Mouse (Mus musculus): ENCODE measurements around the gene Dgki. TPM values are rescaled to one million over a fixed set of nuclear protein-coding genes. Genes with fewer than 3 reads are reported as not detected.

The Dgki gene
- polyA plus RNA-seq, 1 experiment: 7.5 TPM

DNA sequence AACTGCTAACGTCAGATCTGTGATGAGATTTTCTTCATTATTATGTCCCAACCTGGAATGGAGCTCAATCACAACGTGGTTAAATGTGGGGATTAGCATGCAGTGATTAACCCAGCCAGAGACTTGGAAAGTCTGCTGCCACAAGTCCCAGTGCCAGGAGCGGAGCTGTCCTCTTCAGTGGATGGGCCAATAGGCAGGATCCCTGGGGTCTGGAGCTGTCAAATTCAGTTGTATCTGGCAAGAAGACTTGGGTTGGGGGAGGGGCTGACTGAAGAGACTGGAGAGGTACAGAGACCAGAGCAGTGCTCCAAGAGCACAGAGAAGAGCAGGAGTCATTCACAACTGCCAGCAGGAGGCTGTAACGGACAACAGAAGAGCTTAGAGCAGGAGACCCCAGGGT is 97.1 kb downstream of the Dgki start:
- Histone ChIP-seq H3K4me3 (replicated peaks; ENCODE audit: insufficient read depth, low read depth, low read length) (no peak overlapping the region), H3K27ac (ENCODE audit: insufficient read depth, low read length) (no peak overlapping the region), H3K27me3 (ENCODE audit: control insufficient read depth, insufficient read depth, low read length) (no peaks in the 10 kb centered on the region), H3K4me1 (ENCODE audit: control insufficient read depth, insufficient read depth, low read length) (peaks cover 5% of the 10 kb centered on the region)
- DNase-seq: peak in 1 of 2 experiments; percentile 70
- WGBS: 31% methylated on average over 4 of the region's 4 CpGs
- TF ChIP-seq POLR2A (IDR thresholded peaks at IDR 0.05; ENCODE audit: borderline replicate concordance, insufficient read depth, low read length) (no peak), CTCF (IDR thresholded peaks at IDR 0.05; ENCODE audit: borderline replicate concordance, insufficient read depth, low read depth, low read length) (no peak)

DNA sequence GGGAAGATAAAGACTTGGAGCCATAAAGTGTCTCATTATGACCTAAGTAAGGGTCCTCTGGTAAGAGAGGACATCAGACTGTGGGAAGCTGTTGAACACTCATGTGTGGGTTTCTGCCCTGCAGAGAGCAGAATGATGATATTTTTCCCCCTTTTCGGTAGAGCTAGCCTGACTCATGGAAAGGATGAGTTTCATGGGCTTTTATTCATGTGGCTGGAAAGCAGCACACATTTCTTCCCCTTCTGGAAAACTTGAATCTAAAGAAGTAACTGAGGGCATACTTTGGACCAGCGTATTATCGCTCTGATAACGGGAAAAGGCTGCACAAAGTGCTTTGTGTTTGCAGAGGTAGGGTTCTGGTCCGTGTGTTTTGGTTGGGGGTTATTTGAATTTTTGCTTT is 99.1 kb downstream of the Dgki start:
- DNase-seq: no peak
- Histone ChIP-seq H3K4me3 (replicated peaks; ENCODE audit: insufficient read depth, low read depth, low read length) (no peak overlapping the region), H3K27ac (ENCODE audit: insufficient read depth, low read length) (no peak overlapping the region), H3K27me3 (ENCODE audit: control insufficient read depth, insufficient read depth, low read length) (no peaks in the 10 kb centered on the region), H3K4me1 (ENCODE audit: control insufficient read depth, insufficient read depth, low read length) (peaks cover 17% of the 10 kb centered on the region)
- 98% methylated on average over 5 of the region's 5 CpGs for WGBS
- no peak for TF ChIP-seq POLR2A (IDR thresholded peaks at IDR 0.05; ENCODE audit: borderline replicate concordance, insufficient read depth, low read length)
- no peak for TF ChIP-seq CTCF (IDR thresholded peaks at IDR 0.05; ENCODE audit: borderline replicate concordance, insufficient read depth, low read depth, low read length)

DNA sequence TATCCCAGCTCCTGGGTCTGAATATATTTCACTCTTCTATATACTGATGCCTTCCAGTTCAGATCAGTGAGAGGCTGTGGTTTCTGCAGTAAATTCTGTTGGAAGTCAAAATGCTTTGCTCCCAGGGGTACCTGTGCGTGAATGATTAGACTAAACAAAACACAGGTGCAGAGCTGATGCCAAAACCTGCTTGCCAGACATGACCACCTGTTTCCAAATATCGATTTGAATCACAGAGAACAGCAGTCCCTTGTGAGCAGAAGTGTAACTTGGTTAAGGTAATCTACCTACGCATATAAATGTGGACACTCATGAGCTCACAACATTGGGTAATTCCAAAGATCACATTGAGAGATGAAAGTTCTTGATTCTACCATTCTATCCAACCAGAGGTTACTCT is 100.5 kb downstream of the Dgki start:
- Histone ChIP-seq H3K4me3 (replicated peaks; ENCODE audit: insufficient read depth, low read depth, low read length) (no peak overlapping the region), H3K4me1 (ENCODE audit: control insufficient read depth, insufficient read depth, low read length) (peaks cover 22% of the 10 kb centered on the region), H3K27ac (ENCODE audit: insufficient read depth, low read length) (no peak overlapping the region), H3K27me3 (ENCODE audit: control insufficient read depth, insufficient read depth, low read length) (no peaks in the 10 kb centered on the region)
- no peak for DNase-seq
- WGBS: 59% methylated on average over 3 of the region's 3 CpGs
- TF ChIP-seq POLR2A (IDR thresholded peaks at IDR 0.05; ENCODE audit: borderline replicate concordance, insufficient read depth, low read length) (no peak), CTCF (IDR thresholded peaks at IDR 0.05; ENCODE audit: borderline replicate concordance, insufficient read depth, low read depth, low read length) (no peak)

DNA sequence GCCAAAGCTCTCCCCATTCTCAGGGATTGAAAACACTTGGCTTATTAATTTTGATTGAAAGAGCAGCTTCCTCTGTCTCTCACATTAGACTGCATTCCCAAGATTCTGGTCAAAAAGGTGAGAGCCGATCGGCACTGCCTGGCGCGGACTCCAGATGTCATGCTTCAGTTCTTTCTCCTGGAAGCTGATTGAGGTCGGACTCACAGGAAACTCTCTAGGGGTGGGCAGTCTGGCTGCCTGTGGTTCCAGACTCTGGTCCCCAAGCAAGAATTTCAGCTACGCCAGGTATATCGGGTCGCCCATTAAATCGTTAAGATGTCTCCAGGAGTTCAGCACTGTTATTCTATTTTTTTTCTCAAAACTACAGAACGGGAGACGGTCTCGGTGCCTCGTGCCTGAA is 102.2 kb downstream of the Dgki start:
- H3K27ac ChIP-seq (ENCODE audit: insufficient read depth, low read length): no peak overlapping the region
- WGBS: 64% methylated on average over 13 of the region's 13 CpGs
- peaks cover 18% of the 10 kb centered on the region for H3K4me1 ChIP-seq (ENCODE audit: control insufficient read depth, insufficient read depth, low read length)
- H3K27me3 ChIP-seq (ENCODE audit: control insufficient read depth, insufficient read depth, low read length): no peaks in the 10 kb centered on the region
- H3K4me3 ChIP-seq (replicated peaks; ENCODE audit: insufficient read depth, low read depth, low read length): no peak overlapping the region
- DNase-seq: no peak
- TF ChIP-seq CTCF (IDR thresholded peaks at IDR 0.05; ENCODE audit: borderline replicate concordance, insufficient read depth, low read depth, low read length) (no peak), POLR2A (IDR thresholded peaks at IDR 0.05; ENCODE audit: borderline replicate concordance, insufficient read depth, low read length) (no peak)

DNA sequence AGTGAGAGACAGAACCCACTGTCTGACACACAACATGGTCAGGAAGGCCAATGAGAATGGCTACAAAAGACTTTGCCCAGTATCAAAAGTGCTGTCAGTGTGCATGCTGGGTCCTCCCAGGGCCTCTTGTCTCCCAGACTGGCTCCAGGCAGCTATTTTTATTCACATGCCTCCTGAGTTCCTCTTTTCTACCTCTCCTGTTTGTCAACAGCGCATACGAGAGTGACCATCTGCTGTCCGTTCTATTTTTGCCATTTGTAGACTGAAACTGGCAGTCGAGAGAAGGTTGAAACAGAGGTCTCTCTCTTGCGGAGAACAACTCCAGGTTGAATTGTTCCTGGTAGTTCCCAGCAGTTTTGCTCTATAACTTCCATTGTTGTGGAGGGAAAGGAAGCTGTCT is 103.1 kb downstream of the Dgki start:
- no peak for TF ChIP-seq POLR2A (IDR thresholded peaks at IDR 0.05; ENCODE audit: borderline replicate concordance, insufficient read depth, low read length)
- no peak for TF ChIP-seq CTCF (IDR thresholded peaks at IDR 0.05; ENCODE audit: borderline replicate concordance, insufficient read depth, low read depth, low read length)
- no peak overlapping the region for H3K4me3 ChIP-seq (replicated peaks; ENCODE audit: insufficient read depth, low read depth, low read length)
- whole genome bisulfite sequencing: 7% methylated on average over 5 of the region's 5 CpGs

DNA sequence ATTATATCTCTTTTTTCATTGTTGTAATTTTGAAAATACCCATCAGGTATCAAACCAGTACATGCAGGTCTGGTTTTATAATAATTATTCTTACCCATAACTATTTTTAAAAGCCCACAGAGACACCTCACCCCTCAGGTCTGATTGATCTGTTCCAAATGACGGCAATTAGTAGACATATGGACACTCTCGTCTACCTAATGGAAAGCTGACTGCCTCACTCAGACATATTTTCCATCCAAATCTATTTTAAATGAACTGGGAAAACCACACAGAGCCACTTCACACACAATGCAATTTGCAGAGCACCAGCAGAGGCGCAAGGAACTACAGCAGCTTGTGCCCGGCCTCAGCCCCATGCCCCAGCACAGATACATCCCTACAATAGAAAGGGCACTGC is 104.2 kb downstream of the Dgki start:
- TF ChIP-seq CTCF (IDR thresholded peaks at IDR 0.05; ENCODE audit: borderline replicate concordance, insufficient read depth, low read depth, low read length) (no peak), POLR2A (IDR thresholded peaks at IDR 0.05; ENCODE audit: borderline replicate concordance, insufficient read depth, low read length) (no peak)
- WGBS: 94% methylated on average over 4 of the region's 4 CpGs
- no peak for DNase-seq
- H3K4me3 ChIP-seq (replicated peaks; ENCODE audit: insufficient read depth, low read depth, low read length): no peak overlapping the region
- peaks cover 16% of the 10 kb centered on the region for H3K4me1 ChIP-seq (ENCODE audit: control insufficient read depth, insufficient read depth, low read length)
- H3K27ac ChIP-seq (ENCODE audit: insufficient read depth, low read length): no peak overlapping the region
- no peaks in the 10 kb centered on the region for H3K27me3 ChIP-seq (ENCODE audit: control insufficient read depth, insufficient read depth, low read length)

More for the DNA sequence above, 103.1 kb downstream of the Dgki start:
- DNase-seq: peak; percentile 77 to 93
- Histone ChIP-seq H3K27ac (ENCODE audit: insufficient read depth, low read length) (no peak overlapping the region; the same call in 1 of the 2 replicates), H3K27me3 (ENCODE audit: control insufficient read depth, insufficient read depth, low read length) (no peaks in the 10 kb centered on the region), H3K4me1 (ENCODE audit: control insufficient read depth, insufficient read depth, low read length) (peaks cover 16% of the 10 kb centered on the region)

DNA sequence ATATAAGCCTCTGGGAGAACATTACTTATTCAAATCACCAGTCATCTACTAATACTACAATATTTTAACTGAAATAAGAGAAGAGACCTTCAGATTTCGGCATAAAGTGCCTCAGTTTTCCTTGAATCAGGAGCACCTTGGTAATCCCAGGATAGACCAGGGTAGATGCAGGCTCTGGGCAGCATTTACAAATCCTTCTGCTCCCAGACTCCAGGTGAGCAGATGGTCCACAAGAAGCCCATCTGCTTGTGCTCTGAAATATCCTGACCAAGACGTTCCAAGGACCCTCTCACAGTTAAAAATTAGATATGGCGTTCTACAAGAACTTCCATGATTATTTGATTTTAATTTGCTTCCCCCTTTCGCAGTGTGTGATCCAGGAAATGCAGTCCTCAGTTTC is 118.0 kb downstream of the Dgki start:
- H3K4me1 ChIP-seq (ENCODE audit: control insufficient read depth, insufficient read depth, low read length): peaks cover 6% of the 10 kb centered on the region
- H3K4me3 ChIP-seq (replicated peaks; ENCODE audit: insufficient read depth, low read depth, low read length): no peak overlapping the region
- WGBS: 38% methylated on average over 4 of the region's 4 CpGs
- DNase-seq: peak in 1 of 2 experiments; percentile 42
- TF ChIP-seq POLR2A (IDR thresholded peaks at IDR 0.05; ENCODE audit: borderline replicate concordance, insufficient read depth, low read length) (no peak), CTCF (IDR thresholded peaks at IDR 0.05; ENCODE audit: borderline replicate concordance, insufficient read depth, low read depth, low read length) (no peak)
- no peaks in the 10 kb centered on the region for H3K27me3 ChIP-seq (ENCODE audit: control insufficient read depth, insufficient read depth, low read length)
- no peak overlapping the region for H3K27ac ChIP-seq (ENCODE audit: insufficient read depth, low read length)

DNA sequence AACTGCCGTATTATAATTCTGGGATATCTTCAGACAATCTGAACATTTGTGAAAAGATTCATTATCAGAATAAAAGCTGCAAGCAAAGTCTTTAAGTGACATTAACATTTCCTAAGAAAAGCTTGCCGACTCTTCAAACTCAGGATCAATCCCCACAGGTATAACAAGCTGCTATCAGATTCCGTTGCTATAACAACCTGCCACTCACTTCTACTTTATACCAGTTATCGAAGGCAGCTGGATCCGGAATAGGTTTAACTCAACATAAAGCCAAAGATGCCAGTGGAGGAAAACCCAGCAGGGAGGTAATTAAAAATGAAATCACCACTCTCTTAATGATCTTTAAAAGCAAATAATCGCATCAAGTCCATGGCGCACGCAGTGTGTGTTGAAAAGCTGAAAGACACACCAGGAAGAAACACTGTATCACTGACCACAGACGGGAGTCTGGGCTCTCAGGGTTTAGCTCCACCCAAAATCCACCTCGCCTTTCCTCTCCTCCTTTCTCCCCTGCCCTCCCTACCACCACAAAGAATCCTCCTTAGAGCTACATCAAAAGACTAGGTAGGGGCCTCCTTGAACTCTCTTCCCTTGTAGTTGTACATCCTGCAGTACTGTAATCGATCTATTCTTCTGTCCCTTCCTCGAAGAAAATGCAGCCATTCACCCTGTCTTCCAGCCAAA is 128.7 kb downstream of the Dgki start:
- DNase-seq: no peak
- peaks cover 5% of the 10 kb centered on the region for H3K4me1 ChIP-seq (ENCODE audit: control insufficient read depth, insufficient read depth, low read length)
- TF ChIP-seq POLR2A (IDR thresholded peaks at IDR 0.05; ENCODE audit: borderline replicate concordance, insufficient read depth, low read length) (no peak), CTCF (IDR thresholded peaks at IDR 0.05; ENCODE audit: borderline replicate concordance, insufficient read depth, low read depth, low read length) (no peak)
- H3K27ac ChIP-seq (ENCODE audit: insufficient read depth, low read length): no peak overlapping the region
- H3K4me3 ChIP-seq (replicated peaks; ENCODE audit: insufficient read depth, low read depth, low read length): no peak overlapping the region
- no peaks in the 10 kb centered on the region for H3K27me3 ChIP-seq (ENCODE audit: control insufficient read depth, insufficient read depth, low read length)
- WGBS: 76% methylated on average over 12 of the region's 12 CpGs

Measured in cerebellum, adult 2 months (tissue).